Mouse (Mus musculus): ENCODE measurements at regions not wholly inside any gene's neighbourhood (a gene's known extent, or its start where the extent isn't known, plus 50 kb on each side); places are given as distances from the start of the nearest gene placed in this dataset.

GRCm38 (mm10) chr14:29784506-29784905 is 62.8 kb upstream of the Cacna2d3 start:
- Histone ChIP-seq H3K4me1 (ENCODE audit: control insufficient read depth, insufficient read depth, low read length) (no peaks in the 10 kb centered on the region), H3K36me3 (ENCODE audit: control insufficient read depth, insufficient read depth, low read length) (no peaks in the 10 kb centered on the region), H3K4me3 (ENCODE audit: control insufficient read depth, low read depth, low read length) (no peak overlapping the region), H3K27ac (ENCODE audit: control insufficient read depth, insufficient read depth, low read depth, low read length) (no peak overlapping the region), H3K27me3 (ENCODE audit: control insufficient read depth, insufficient read depth, low read length) (no peaks in the 10 kb centered on the region)
- no peak for TF ChIP-seq POLR2A (IDR thresholded peaks at IDR 0.05; ENCODE audit: control insufficient read depth, low read depth, low read length)
- no peak for TF ChIP-seq CTCF (IDR thresholded peaks at IDR 0.05; ENCODE audit: control insufficient read depth, insufficient read depth, insufficient replicate concordance, low read depth, low read length)

- Histone ChIP-seq H3K36me3 (ENCODE audit: control insufficient read depth, insufficient read depth, low read length) (no peaks in the 10 kb centered on the region), H3K4me1 (ENCODE audit: control insufficient read depth, insufficient read depth, low read length) (no peaks in the 10 kb centered on the region), H3K4me3 (ENCODE audit: control insufficient read depth, low read depth, low read length) (no peak overlapping the region), H3K27ac (ENCODE audit: control insufficient read depth, insufficient read depth, low read depth, low read length) (no peak overlapping the region), H3K27me3 (ENCODE audit: control insufficient read depth, insufficient read depth, low read length) (no peaks in the 10 kb centered on the region)
- TF ChIP-seq CTCF (IDR thresholded peaks at IDR 0.05; ENCODE audit: control insufficient read depth, insufficient read depth, insufficient replicate concordance, low read depth, low read length) (no peak), POLR2A (IDR thresholded peaks at IDR 0.05; ENCODE audit: control insufficient read depth, low read depth, low read length) (no peak)
These were observed 64.8 kb upstream of the Cacna2d3 start for GRCm38 (mm10) chr14:29786431-29786830.

GRCm38 (mm10) chr14:29787796-29788195 is 66.1 kb upstream of the Cacna2d3 start:
- Histone ChIP-seq H3K4me3 (ENCODE audit: control insufficient read depth, low read depth, low read length) (no peak overlapping the region), H3K27ac (ENCODE audit: control insufficient read depth, insufficient read depth, low read depth, low read length) (no peak overlapping the region), H3K36me3 (ENCODE audit: control insufficient read depth, insufficient read depth, low read length) (no peaks in the 10 kb centered on the region), H3K4me1 (ENCODE audit: control insufficient read depth, insufficient read depth, low read length) (no peaks in the 10 kb centered on the region), H3K27me3 (ENCODE audit: control insufficient read depth, insufficient read depth, low read length) (no peaks in the 10 kb centered on the region)
- TF ChIP-seq POLR2A (IDR thresholded peaks at IDR 0.05; ENCODE audit: control insufficient read depth, low read depth, low read length) (no peak), CTCF (IDR thresholded peaks at IDR 0.05; ENCODE audit: control insufficient read depth, insufficient read depth, insufficient replicate concordance, low read depth, low read length) (no peak)

GRCm38 (mm10) chr14:29788351-29788750 is 66.7 kb upstream of the Cacna2d3 start:
- TF ChIP-seq CTCF (IDR thresholded peaks at IDR 0.05; ENCODE audit: control insufficient read depth, insufficient read depth, insufficient replicate concordance, low read depth, low read length) (no peak), POLR2A (IDR thresholded peaks at IDR 0.05; ENCODE audit: control insufficient read depth, low read depth, low read length) (no peak)
- Histone ChIP-seq H3K4me3 (ENCODE audit: control insufficient read depth, low read depth, low read length) (no peak overlapping the region), H3K4me1 (ENCODE audit: control insufficient read depth, insufficient read depth, low read length) (no peaks in the 10 kb centered on the region), H3K36me3 (ENCODE audit: control insufficient read depth, insufficient read depth, low read length) (no peaks in the 10 kb centered on the region), H3K27ac (ENCODE audit: control insufficient read depth, insufficient read depth, low read depth, low read length) (no peak overlapping the region), H3K27me3 (ENCODE audit: control insufficient read depth, insufficient read depth, low read length) (no peaks in the 10 kb centered on the region)

GRCm38 (mm10) chr14:29795325-29795724 is 73.7 kb upstream of the Cacna2d3 start:
- no peaks in the 10 kb centered on the region for H3K36me3 ChIP-seq (ENCODE audit: control insufficient read depth, insufficient read depth, low read length)
- H3K27ac ChIP-seq (ENCODE audit: control insufficient read depth, insufficient read depth, low read depth, low read length), result no peak overlapping the region
- no peaks in the 10 kb centered on the region for H3K27me3 ChIP-seq (ENCODE audit: control insufficient read depth, insufficient read depth, low read length)
- no peak overlapping the region for H3K4me3 ChIP-seq (ENCODE audit: control insufficient read depth, low read depth, low read length)
- no peaks in the 10 kb centered on the region; the same call in 1 of the 2 replicates for H3K4me1 ChIP-seq (ENCODE audit: control insufficient read depth, insufficient read depth, low read length)
- no peak for TF ChIP-seq CTCF (IDR thresholded peaks at IDR 0.05; ENCODE audit: control insufficient read depth, insufficient read depth, insufficient replicate concordance, low read depth, low read length)
- no peak for TF ChIP-seq POLR2A (IDR thresholded peaks at IDR 0.05; ENCODE audit: control insufficient read depth, low read depth, low read length)

GRCm38 (mm10) chr14:29796396-29796795 is 74.7 kb upstream of the Cacna2d3 start:
- TF ChIP-seq CTCF (IDR thresholded peaks at IDR 0.05; ENCODE audit: control insufficient read depth, insufficient read depth, insufficient replicate concordance, low read depth, low read length) (no peak), POLR2A (IDR thresholded peaks at IDR 0.05; ENCODE audit: control insufficient read depth, low read depth, low read length) (no peak)
- no peaks in the 10 kb centered on the region for H3K27me3 ChIP-seq (ENCODE audit: control insufficient read depth, insufficient read depth, low read length)
- no peak overlapping the region for H3K27ac ChIP-seq (ENCODE audit: control insufficient read depth, insufficient read depth, low read depth, low read length)
- no peaks in the 10 kb centered on the region for H3K36me3 ChIP-seq (ENCODE audit: control insufficient read depth, insufficient read depth, low read length)
- no peak overlapping the region for H3K4me3 ChIP-seq (ENCODE audit: control insufficient read depth, low read depth, low read length)
- no peaks in the 10 kb centered on the region; the same call in 1 of the 2 replicates for H3K4me1 ChIP-seq (ENCODE audit: control insufficient read depth, insufficient read depth, low read length)

- no peaks in the 10 kb centered on the region for H3K27me3 ChIP-seq (ENCODE audit: control insufficient read depth, insufficient read depth, low read length)
These were observed 78.2 kb upstream of the Cacna2d3 start for GRCm38 (mm10) chr14:29799852-29800251.

GRCm38 (mm10) chr14:29805234-29805633 is 83.6 kb upstream of the Cacna2d3 start:
- TF ChIP-seq POLR2A (IDR thresholded peaks at IDR 0.05; ENCODE audit: control insufficient read depth, low read depth, low read length) (no peak), CTCF (IDR thresholded peaks at IDR 0.05; ENCODE audit: control insufficient read depth, insufficient read depth, insufficient replicate concordance, low read depth, low read length) (no peak)

More at GRCm38 (mm10) chr14:29799852-29800251, 78.2 kb upstream of the Cacna2d3 start:
- TF ChIP-seq POLR2A (IDR thresholded peaks at IDR 0.05; ENCODE audit: control insufficient read depth, low read depth, low read length) (no peak), CTCF (IDR thresholded peaks at IDR 0.05; ENCODE audit: control insufficient read depth, insufficient read depth, insufficient replicate concordance, low read depth, low read length) (no peak)
- H3K36me3 ChIP-seq (ENCODE audit: control insufficient read depth, insufficient read depth, low read length), result no peaks in the 10 kb centered on the region
- no peak overlapping the region for H3K27ac ChIP-seq (ENCODE audit: control insufficient read depth, insufficient read depth, low read depth, low read length)
- no peak overlapping the region for H3K4me3 ChIP-seq (ENCODE audit: control insufficient read depth, low read depth, low read length)
- H3K4me1 ChIP-seq (ENCODE audit: control insufficient read depth, insufficient read depth, low read length), result no peaks in the 10 kb centered on the region; the same call in 1 of the 2 replicates

More at GRCm38 (mm10) chr14:29805234-29805633, 83.6 kb upstream of the Cacna2d3 start:
- Histone ChIP-seq H3K27ac (ENCODE audit: control insufficient read depth, insufficient read depth, low read depth, low read length) (no peak overlapping the region), H3K36me3 (ENCODE audit: control insufficient read depth, insufficient read depth, low read length) (no peaks in the 10 kb centered on the region), H3K4me3 (ENCODE audit: control insufficient read depth, low read depth, low read length) (no peak overlapping the region), H3K27me3 (ENCODE audit: control insufficient read depth, insufficient read depth, low read length) (no peaks in the 10 kb centered on the region), H3K4me1 (ENCODE audit: control insufficient read depth, insufficient read depth, low read length) (no peaks in the 10 kb centered on the region)
